Mouse (Mus musculus): ENCODE measurements around the gene Gm12216.

Gm12216 gene

DNA sequence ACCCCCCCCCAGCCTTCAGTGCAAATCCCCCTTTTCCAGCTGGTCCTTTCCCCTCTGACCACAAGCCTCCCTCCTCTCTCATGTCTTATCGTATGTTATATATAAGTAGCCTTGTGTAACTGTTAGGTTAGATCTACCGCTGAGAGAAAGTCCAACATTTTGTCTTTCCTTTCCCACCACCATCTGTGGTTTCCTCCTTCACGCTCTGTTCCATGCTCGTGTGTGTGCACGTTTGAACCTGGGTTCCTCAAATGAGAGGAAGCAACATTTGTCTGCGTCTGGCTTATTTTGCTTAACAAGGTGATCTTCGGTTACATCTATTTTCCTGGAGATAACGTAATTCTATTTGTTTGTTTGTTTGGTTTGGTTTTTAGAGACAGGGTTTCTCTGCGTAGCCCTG, 111.1 kb downstream of the Gm12216 start:
- no peak for DNase-seq (ENCODE audit: low spot score in 2 of 2)

DNA sequence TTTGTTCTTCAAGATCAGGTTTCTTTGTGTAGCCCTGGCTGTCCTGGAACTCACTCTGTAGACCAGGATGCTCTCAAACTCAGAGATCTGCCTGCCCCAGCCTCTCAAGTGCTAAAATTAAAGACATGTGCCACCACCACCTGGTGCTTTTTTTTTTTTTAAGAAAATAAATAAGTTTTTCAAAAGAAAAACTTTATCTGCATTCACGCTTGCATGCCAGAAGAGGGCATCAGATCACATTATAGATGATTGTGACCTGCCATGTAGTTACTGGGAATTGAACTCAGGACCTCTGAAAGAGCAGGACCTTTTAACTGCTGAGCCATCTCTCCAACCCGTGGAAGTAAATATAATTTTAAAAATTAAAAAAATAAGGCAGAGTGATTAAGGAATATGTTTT, 113.8 kb downstream of the Gm12216 start:
- no peak for DNase-seq (ENCODE audit: low spot score in 2 of 2)

DNA sequence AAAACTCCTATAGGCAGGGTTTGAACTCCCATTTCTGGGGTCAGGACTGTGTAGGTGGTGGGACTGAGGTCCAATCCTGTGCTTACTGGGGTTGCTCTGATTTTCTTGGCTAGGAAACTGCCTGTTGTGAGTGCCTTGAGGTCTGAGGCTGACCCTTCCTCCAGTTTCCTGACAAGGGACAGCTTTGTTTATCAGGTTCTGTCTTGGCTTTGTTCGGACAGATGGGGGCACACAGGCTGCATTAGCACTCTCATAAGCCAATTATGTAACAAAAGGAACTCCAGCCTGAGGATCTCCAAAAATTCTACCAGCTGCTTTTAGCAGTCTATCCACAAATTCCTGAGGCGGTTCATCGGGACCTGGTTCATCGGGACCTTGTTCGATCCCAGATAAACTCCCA, 116.7 kb downstream of the Gm12216 start:
- DNase-seq (ENCODE audit: low spot score in 2 of 2), result no peak

DNA sequence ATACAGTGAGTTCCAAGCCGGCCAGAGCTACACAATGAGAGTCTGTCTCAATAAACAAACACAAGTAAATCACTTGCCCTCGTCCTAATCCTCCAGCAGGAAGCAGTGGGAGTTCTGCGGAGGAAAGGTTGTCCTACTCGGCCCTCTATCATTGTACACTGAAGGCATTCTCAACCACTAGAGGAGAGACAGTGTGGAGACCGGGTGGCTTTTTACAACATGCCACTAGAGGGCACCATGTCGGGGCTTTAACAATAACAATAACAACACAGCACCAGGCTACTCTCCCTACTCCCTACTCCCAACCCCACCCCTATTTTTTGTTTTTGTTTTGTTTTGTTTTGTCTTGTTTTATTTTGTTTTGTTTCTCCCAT, 121.5 kb downstream of the Gm12216 start:
- DNase-seq (ENCODE audit: low spot score in 2 of 2), result peak; percentile 51 to 73

DNA sequence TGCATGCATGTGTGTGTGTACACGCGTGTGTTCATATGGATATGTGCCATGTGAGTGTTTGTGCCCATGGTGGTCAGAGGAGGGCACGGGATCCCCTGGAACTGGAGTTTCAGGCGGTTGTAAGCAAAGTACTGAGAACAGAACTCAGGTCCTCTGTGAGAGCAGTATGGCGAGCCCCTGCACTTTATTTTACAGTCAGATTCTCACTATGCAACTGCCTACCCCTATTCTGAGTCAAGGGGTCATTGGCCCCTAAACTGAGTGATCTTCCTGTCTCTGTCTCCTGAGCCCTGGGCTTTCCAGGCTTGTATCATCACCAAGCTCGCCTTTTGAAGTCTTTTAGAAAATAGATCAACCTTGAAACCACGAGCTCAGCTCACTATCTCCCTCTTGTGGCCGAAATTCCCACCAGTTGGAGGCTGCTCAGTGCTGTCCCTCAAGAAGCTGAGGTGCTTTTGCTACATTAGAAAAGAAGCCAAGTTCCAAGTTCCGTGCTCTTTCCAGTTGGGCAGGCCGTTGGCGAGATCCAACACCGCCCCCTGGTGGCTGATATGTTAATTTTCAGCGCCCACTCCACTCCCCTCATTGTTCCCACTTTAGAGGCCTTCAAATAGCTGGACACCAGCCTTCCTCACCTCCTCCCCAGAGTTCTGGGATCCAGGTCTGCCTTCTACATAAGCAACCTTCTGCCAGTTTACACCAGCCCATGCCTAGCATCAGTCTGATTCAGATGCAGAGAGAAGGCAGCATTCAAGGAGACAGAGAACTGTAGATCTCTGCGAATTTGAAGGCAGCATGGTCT, 122.1 kb downstream of the Gm12216 start:
- DNase-seq (ENCODE audit: low spot score in 2 of 2), result peak; percentile 59 to 83

DNA sequence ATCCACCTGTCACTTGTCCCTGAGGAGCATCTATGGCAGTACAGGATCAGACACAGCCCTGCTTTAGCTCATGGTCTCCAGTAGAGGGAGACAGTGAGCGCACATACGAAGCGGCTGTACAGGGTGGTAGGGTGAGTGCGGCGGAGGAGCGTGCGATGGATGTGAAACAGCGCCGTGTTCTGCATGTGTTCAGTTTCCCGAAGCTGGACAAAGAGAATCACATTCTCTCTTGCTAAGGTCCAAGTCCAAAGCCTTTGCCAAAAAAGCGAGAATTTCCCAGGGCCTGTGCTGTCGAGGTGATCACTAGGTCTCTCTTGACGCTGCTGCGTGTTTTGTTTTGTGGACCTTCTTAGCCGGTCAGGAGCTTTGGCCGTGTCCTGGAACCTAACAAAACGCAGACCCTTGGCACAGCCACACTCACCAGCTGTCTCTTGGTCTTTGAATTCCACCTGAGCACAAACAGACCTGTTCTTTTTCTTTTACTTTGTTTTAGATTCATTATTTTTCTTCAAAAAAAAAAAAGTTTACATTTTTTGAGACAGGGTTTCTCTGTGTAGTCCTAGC, 123.3 kb downstream of the Gm12216 start:
- peak; percentile 54 to 82 for DNase-seq (ENCODE audit: low spot score in 2 of 2)

DNA sequence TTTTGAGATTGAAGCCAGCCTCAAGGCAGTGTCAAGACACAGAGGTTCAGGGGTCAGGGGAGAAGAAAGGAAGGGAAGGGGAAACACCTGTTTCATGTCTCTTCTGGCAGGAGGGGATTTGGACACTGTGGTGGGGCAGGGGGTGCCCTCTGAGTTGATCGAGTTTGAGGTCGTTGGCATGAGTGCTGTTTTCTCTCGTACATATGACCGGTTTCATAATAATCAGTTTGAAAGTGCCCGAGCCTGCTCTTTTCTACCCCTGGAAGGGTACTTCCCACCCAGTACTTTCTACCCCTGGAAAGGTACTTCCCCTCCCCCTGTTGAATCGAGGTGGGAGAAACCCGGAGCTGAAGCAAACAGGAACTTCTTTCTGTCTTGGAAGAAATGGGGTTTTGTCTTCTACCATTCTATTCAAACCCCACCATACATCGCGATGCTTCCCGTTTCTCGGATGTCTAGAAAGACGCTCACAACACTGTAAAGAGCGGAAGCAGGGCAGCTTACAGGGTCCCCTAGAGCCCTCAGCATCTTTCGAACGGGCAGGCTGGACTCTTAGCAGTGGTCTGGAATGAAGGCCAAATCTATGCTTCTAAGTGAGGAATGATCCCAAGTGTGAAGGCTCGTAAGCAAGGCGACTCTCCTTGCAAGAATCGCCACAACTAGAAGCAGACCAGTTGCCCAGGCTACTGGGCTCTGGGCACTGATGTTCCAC, 123.9 kb downstream of the Gm12216 start:
- no peak for DNase-seq (ENCODE audit: low spot score in 2 of 2)

DNA sequence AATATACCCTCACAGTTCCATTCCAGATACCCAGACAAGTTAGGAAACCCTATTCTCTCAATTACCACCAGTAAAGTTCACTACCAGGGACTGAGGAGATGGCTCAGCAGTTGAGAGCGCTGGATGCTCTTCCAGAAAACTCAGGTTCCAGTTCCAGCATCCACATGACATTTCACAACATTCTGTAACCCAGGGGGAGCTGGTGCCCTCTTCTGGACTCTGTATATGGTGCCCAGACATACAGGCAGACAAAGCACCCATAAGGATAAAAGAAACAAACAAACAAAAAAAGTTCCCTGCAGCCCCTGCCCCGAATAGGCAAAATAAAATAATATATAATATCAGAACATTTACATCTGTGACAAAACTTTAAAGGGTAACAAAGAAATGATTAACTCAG, 124.6 kb downstream of the Gm12216 start:
- no peak for DNase-seq (ENCODE audit: low spot score in 2 of 2)

DNA sequence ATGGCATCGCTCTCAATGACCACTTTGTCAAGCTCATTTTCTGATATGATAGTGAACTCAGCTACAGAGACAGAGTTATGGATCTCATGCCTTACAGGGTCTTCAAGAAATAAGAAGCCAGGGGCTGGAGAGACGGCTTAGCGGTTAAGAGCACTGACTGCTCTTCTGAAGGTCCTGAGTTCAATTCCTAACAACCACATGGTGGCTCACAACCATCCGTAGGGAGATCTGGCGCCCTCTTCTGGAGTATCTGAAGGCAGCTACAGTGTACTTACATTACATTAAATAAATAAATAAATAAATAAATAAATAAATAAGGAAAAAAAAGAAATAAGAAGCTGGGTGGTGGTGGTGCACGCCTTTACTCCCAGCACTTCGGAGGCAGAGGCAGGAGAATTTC, 125.2 kb downstream of the Gm12216 start:
- no peak for DNase-seq (ENCODE audit: low spot score in 2 of 2)

Measured in thymus, postnatal 10 days (tissue).